8 mouse cellular contexts compared by ENCODE assay signal in the genomic region with DNA sequence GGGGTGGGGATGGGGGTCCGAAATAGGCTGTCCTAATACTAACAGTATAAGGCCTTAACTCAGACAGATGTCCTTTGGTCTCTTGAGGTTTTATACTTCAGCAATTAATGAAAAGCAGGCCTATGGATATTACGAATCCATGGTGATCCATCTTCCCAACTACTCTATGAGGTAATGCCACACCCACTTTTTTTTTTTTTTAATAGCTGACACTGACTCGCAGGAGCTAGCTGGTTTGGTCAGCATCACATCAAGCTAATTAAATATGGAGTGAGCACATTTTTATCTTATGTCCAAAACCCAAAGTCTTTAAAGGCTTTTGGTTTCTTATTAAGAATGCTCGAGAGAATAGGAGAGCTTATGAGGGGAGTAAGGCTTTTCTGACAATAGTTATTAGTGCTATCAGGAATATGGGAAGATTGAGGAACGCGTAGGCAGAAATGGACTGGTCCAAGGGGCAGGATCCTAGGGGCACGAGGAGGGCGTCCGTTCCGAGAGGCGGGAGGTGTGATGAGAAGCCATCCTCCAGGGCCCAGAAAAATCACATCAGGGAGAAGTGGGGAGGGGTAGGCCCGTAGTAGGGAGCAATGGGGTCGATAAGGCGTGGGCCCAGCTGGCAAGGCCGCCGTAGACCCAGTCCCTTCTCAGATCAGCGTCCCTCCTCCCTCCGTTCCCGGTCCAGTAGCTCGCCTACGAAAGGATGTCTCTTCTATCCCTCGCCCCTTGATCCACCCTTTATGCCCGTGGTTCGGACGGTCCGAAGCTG. TPM values are rescaled to one million over a fixed set of nuclear protein-coding genes. Genes with fewer than 3 reads are reported as not detected.
DNase-seq lines count a peak whose midpoint lies in the region; ATAC-seq and TF ChIP-seq lines count a peak whose summit lies in the region.

No protein-coding gene starts in this region.

- no peak for DNase-seq in lung, adult 2 months
- no peak for DNase-seq in lung, postnatal 4 days
- DNase-seq in midbrain, postnatal 0 days (ENCODE audit: low spot score) = no peak
- DNase-seq in ovary, postnatal 14 days (ENCODE audit: low spot score) = no peak
- no peak for DNase-seq in kidney, adult 18-20 months
- DNase-seq in adipocyte (ENCODE audit: low spot score) = no peak

- peak; percentile 63 for ATAC-seq in embryonic facial prominence, embryonic 13.5 days (ENCODE audit: insufficient number of reproducible peaks, insufficient read depth, low FRiP score, low TSS enrichment, low read depth)
- peak; percentile 33 for ATAC-seq in intestine, postnatal 0 days
- peak; percentile 59 for ATAC-seq in midbrain, postnatal 0 days (ENCODE audit: low FRiP score)

- TF ChIP-seq POLR2A in lung, adult 2 months (IDR thresholded peaks at IDR 0.05; ENCODE audit: borderline replicate concordance, extremely low read depth, low read depth, low read length) = no peak

- H3K9me3 ChIP-seq in embryonic facial prominence, embryonic 13.5 days = no peaks in the 10 kb centered on the region
- no peaks in the 10 kb centered on the region for H3K9me3 ChIP-seq in intestine, postnatal 0 days (ENCODE audit: control insufficient read depth)
- H3K9me3 ChIP-seq in midbrain, postnatal 0 days (ENCODE audit: low read length) = no peaks in the 10 kb centered on the region

- TF ChIP-seq CTCF in lung, adult 2 months (IDR thresholded peaks at IDR 0.05; ENCODE audit: insufficient read depth, low read length) = no peak
- TF ChIP-seq CTCF in intestine, postnatal 0 days (IDR thresholded peaks at IDR 0.05; ENCODE audit: low read depth) = no peak
- no peak for TF ChIP-seq CTCF in midbrain, postnatal 0 days (IDR thresholded peaks at IDR 0.05)

- H3K27me3 ChIP-seq in embryonic facial prominence, embryonic 13.5 days = no peaks in the 10 kb centered on the region
- no peaks in the 10 kb centered on the region for H3K27me3 ChIP-seq in intestine, postnatal 0 days (replicated peaks; ENCODE audit: control insufficient read depth, insufficient read depth, low read length)
- H3K27me3 ChIP-seq in midbrain, postnatal 0 days (ENCODE audit: insufficient read depth, low read length) = no peaks in the 10 kb centered on the region

- peak overlapping the region; percentile 86 for H3K4me3 ChIP-seq in lung, adult 2 months (replicated peaks; ENCODE audit: extremely low read depth, low read depth, low read length)
- peak overlapping the region; percentile 87 for H3K4me3 ChIP-seq in embryonic facial prominence, embryonic 13.5 days
- H3K4me3 ChIP-seq in intestine, postnatal 0 days (ENCODE audit: low read depth, low read length) = peak overlapping the region; percentile 68
- H3K4me3 ChIP-seq in midbrain, postnatal 0 days (ENCODE audit: low read depth, low read length) = peak overlapping the region; percentile 59

- peak overlapping the region; percentile 33; the same call in 1 of the 2 replicates for H3K27ac ChIP-seq in embryonic facial prominence, embryonic 13.5 days
- no peak overlapping the region for H3K27ac ChIP-seq in intestine, postnatal 0 days (ENCODE audit: low read depth, low read length)
- H3K27ac ChIP-seq in midbrain, postnatal 0 days (ENCODE audit: low read depth, low read length) = peak overlapping the region; percentile 72

- peaks cover 48% of the 10 kb centered on the region for H3K36me3 ChIP-seq in embryonic facial prominence, embryonic 13.5 days
- H3K36me3 ChIP-seq in intestine, postnatal 0 days (ENCODE audit: control insufficient read depth, insufficient read depth) = peaks cover 23% of the 10 kb centered on the region
- H3K36me3 ChIP-seq in midbrain, postnatal 0 days (ENCODE audit: insufficient read depth, low read length) = peaks cover 22% of the 10 kb centered on the region

- 8% methylated on average over 26 of the region's 26 CpGs for WGBS in lung, adult 2 months
- WGBS in embryonic facial prominence, embryonic 13.5 days = 7% methylated on average over 26 of the region's 26 CpGs
- WGBS in intestine, postnatal 0 days = 6% methylated on average over 26 of the region's 26 CpGs
- 10% methylated on average over 25 of the region's 26 CpGs for WGBS in midbrain, postnatal 0 days

- peak overlapping the region; percentile 83 for H3K4me2 ChIP-seq in embryonic facial prominence, embryonic 13.5 days
- peak overlapping the region; percentile 80 for H3K4me2 ChIP-seq in intestine, postnatal 0 days (replicated peaks; ENCODE audit: low read depth)
- peak overlapping the region; percentile 75 for H3K4me2 ChIP-seq in midbrain, postnatal 0 days (ENCODE audit: low read depth, low read length, poor library complexity, severe bottlenecking)

- H3K4me1 ChIP-seq in lung, adult 2 months (ENCODE audit: control insufficient read depth, insufficient read depth, low read length) = no peaks in the 10 kb centered on the region
- H3K4me1 ChIP-seq in embryonic facial prominence, embryonic 13.5 days = peaks cover 14% of the 10 kb centered on the region
- no peaks in the 10 kb centered on the region for H3K4me1 ChIP-seq in intestine, postnatal 0 days (replicated peaks; ENCODE audit: control insufficient read depth, insufficient read depth, low read length)
- no peaks in the 10 kb centered on the region for H3K4me1 ChIP-seq in midbrain, postnatal 0 days (ENCODE audit: insufficient read depth, low read length)

- peak overlapping the region; percentile 91 for H3K9ac ChIP-seq in embryonic facial prominence, embryonic 13.5 days
- peak overlapping the region; percentile 67 for H3K9ac ChIP-seq in intestine, postnatal 0 days (ENCODE audit: low read depth, low read length)
- H3K9ac ChIP-seq in midbrain, postnatal 0 days (replicated peaks; ENCODE audit: low read length, poor library complexity, severe bottlenecking) = peak overlapping the region; percentile 71

RNA-seq across cellular contexts. Expression of gene Rnf25, which starts 0.5 kb away (rescaled TPM):
- 37.6 and 51.0 TPM in 2 replicates for polyA plus RNA-seq in lung, adult 2 months (2012; rRNA removed)
- polyA plus RNA-seq in embryonic facial prominence, embryonic 13.5 days (2015; fragmentation: Nextera tagmentation; extraction: Ambion mirVana) = 39.5 and 41.8 TPM in 2 replicates
- polyA plus RNA-seq in intestine, postnatal 0 days (2015; fragmentation: Nextera tagmentation; extraction: Ambion mirVana) = 17.9 and 18.1 TPM in 2 replicates
- total RNA-seq in midbrain, postnatal 0 days (2014; rRNA removed) = 60.0 and 60.8 TPM in 2 replicates
- 51.3 and 54.0 TPM in 2 replicates for polyA plus RNA-seq in midbrain, postnatal 0 days (2015; fragmentation: Nextera tagmentation; extraction: Ambion mirVana)

RNA-seq across cellular contexts. Expression of gene Stk36, which starts 0.6 kb away (rescaled TPM):
- 17.4 and 18.7 TPM in 2 replicates for polyA plus RNA-seq in lung, adult 2 months (2012; rRNA removed)
- polyA plus RNA-seq in embryonic facial prominence, embryonic 13.5 days (2015; fragmentation: Nextera tagmentation; extraction: Ambion mirVana) = 9.4 and 10.0 TPM in 2 replicates
- 0.73 and 0.94 TPM in 2 replicates for polyA plus RNA-seq in intestine, postnatal 0 days (2015; fragmentation: Nextera tagmentation; extraction: Ambion mirVana)
- 9.9 and 10.5 TPM in 2 replicates for total RNA-seq in midbrain, postnatal 0 days (2014; rRNA removed)
- 8.7 and 9.6 TPM in 2 replicates for polyA plus RNA-seq in midbrain, postnatal 0 days (2015; fragmentation: Nextera tagmentation; extraction: Ambion mirVana)

RNA-seq across cellular contexts. Expression of gene Bcs1l, which starts 12.6 kb away (rescaled TPM):
- 10.4 and 17.5 TPM in 2 replicates for polyA plus RNA-seq in lung, adult 2 months (2012; rRNA removed)
- 18.0 and 18.9 TPM in 2 replicates for polyA plus RNA-seq in embryonic facial prominence, embryonic 13.5 days (2015; fragmentation: Nextera tagmentation; extraction: Ambion mirVana)
- 5.1 and 6.0 TPM in 2 replicates for polyA plus RNA-seq in intestine, postnatal 0 days (2015; fragmentation: Nextera tagmentation; extraction: Ambion mirVana)
- 14.7 and 19.9 TPM in 2 replicates for total RNA-seq in midbrain, postnatal 0 days (2014; rRNA removed)
- polyA plus RNA-seq in midbrain, postnatal 0 days (2015; fragmentation: Nextera tagmentation; extraction: Ambion mirVana) = 12.4 and 13.6 TPM in 2 replicates

RNA-seq across cellular contexts. Expression of gene Zfp142, which starts 12.6 kb away (rescaled TPM):
- polyA plus RNA-seq in lung, adult 2 months (2012; rRNA removed) = 13.6 and 14.5 TPM in 2 replicates
- polyA plus RNA-seq in embryonic facial prominence, embryonic 13.5 days (2015; fragmentation: Nextera tagmentation; extraction: Ambion mirVana) = 9.3 and 9.4 TPM in 2 replicates
- 1.8 TPM in 2 replicates for polyA plus RNA-seq in intestine, postnatal 0 days (2015; fragmentation: Nextera tagmentation; extraction: Ambion mirVana)
- total RNA-seq in midbrain, postnatal 0 days (2014; rRNA removed) = 14.2 and 16.4 TPM in 2 replicates
- polyA plus RNA-seq in midbrain, postnatal 0 days (2015; fragmentation: Nextera tagmentation; extraction: Ambion mirVana) = 4.4 and 7.8 TPM in 2 replicates

RNA-seq across cellular contexts. Expression of gene Usp37, which starts 56.6 kb away (rescaled TPM):
- polyA plus RNA-seq in lung, adult 2 months (2012; rRNA removed) = 3.4 and 3.7 TPM in 2 replicates
- polyA plus RNA-seq in embryonic facial prominence, embryonic 13.5 days (2015; fragmentation: Nextera tagmentation; extraction: Ambion mirVana) = 37.2 and 38.0 TPM in 2 replicates
- polyA plus RNA-seq in intestine, postnatal 0 days (2015; fragmentation: Nextera tagmentation; extraction: Ambion mirVana) = 9.2 and 9.4 TPM in 2 replicates
- 19.3 and 25.7 TPM in 2 replicates for total RNA-seq in midbrain, postnatal 0 days (2014; rRNA removed)
- 16.4 and 18.5 TPM in 2 replicates for polyA plus RNA-seq in midbrain, postnatal 0 days (2015; fragmentation: Nextera tagmentation; extraction: Ambion mirVana)
